Mouse (Mus musculus) B cell, adult 2 months (primary cell): ENCODE results near the gene Ms4a10.

ENCODE experiments used
- DNase-seq, 2 experiments: peaks; one replicate each; pipeline ENCODE4 v3.0.0; 2022

The Ms4a10 gene

DNA sequence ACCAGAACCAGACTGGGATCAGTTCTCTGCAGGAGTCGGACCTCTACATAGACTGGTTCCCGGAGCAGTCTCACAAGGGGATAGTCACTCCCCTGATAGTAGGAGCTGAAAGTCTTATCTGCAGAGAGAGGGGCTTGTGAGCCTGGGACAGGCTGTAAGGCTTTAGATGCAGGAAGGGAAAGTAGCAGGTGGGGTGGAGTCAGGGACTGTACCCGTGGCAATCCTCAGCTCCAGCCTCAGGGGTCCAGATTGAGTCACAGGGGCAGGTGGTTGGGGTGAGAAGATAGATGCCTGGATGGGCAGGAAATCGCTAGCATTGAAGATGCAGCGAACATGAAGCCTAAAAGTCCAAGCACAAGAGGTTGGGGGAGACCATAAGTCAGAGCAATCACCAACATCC, 58.0 kb downstream of the Ms4a10 start:
- no peak for DNase-seq

DNA sequence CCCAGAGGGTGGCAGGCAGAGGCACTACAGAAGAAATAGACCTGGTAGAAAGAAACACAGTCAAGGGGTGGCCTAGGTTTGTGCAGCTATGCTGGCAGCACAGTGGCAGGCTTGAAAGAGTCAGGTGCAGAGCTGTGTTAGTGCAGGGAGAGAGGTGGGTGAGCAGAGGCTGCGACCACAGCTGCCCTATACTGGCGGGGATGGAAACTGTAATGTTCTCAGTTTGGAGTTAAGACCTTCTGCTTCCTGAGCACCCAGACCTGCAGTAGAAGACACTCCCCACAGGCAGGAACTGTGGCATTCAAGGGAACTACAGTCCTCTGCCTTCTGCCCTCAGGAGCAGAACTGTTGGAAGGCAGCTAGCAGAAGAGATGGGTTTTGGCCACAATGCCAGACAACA, 59.6 kb downstream of the Ms4a10 start:
- no peak for DNase-seq

DNA sequence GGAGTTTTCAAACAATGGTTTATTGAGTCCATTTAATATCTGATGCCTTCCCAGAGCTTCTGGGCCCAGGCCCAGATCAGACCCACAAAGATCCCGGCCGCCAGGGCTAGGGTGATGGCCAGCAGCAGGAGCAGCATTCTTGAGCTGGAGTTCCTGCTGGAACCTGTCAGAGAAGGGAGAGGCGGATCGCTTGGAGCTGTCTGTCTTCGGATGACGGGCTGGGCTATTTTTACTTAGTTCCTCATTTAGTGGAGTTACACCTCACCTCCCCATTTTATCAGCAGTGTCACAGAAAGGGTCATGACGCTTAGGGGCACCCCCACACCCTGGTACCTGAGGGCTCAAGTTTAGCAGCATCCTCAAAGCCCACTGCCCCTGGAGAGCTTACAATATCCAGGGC, 60.2 kb downstream of the Ms4a10 start:
- DNase-seq, result peak; percentile 52 to 63
